Mouse (Mus musculus): ENCODE data around the gene Slc50a1. TPM values are rescaled to one million over a fixed set of nuclear protein-coding genes. Genes with fewer than 3 reads are reported as not detected.

The Slc50a1 gene
- polyA plus RNA-seq, 1 experiment = 83.0 TPM

DNA sequence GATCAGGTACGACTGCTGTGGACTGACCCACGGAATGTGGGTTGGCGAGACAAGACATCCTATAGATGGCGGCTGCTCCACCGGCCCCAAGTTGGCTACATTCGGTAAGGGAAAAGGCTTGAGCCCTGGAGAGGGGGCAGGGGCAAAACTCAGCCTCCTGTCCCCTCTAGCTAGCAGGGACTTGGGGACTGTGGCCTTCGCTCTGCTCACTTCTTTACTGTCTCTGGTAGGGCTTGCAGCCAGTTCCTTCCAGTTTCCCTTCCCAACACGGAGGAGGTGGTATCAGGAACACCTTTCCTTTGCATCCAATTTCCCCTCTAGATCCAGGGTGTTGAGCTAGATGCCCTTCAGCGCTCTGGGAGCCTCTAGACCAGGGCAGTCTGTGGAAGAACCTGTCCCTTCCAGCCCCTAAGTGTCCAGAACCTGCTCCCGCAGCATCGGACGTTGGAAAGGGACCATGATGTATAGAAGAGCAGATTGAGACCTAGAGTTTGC is 45.0 kb downstream of the Slc50a1 start:
- Histone ChIP-seq H3K27ac (ENCODE audit: control insufficient read depth, insufficient read depth, low read depth, low read length, poor library complexity) (no peak overlapping the region), H3K4me1 (ENCODE audit: control insufficient read depth, insufficient read depth, low read length) (no peaks in the 10 kb centered on the region), H3K4me3 (replicated peaks; ENCODE audit: control insufficient read depth, low read depth, low read length) (no peak overlapping the region)
- WGBS = 82% methylated on average over 12 of the region's 12 CpGs
- TF ChIP-seq POLR2A (IDR thresholded peaks at IDR 0.05; ENCODE audit: borderline replicate concordance, control insufficient read depth, low read depth, low read length) (no peak), CTCF (IDR thresholded peaks at IDR 0.05; ENCODE audit: control insufficient read depth, insufficient read depth, low read length) (no peak)

DNA sequence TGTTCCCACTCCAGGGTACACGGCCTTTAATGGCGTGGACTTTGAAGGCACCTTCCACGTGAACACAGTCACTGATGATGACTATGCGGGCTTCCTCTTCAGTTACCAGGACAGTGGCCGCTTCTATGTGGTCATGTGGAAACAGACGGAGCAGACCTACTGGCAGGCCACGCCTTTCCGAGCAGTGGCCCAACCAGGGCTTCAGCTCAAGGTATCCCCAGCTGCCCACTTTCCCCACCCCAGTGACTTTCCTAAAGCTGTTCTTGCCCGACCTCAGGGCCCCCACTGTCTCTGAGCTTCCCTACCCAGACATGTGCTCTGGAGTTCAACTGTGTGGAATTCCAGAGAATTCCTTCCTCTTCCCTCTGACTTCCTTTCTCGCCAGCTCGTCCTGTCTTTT is 45.6 kb downstream of the Slc50a1 start:
- H3K4me3 ChIP-seq (replicated peaks; ENCODE audit: control insufficient read depth, low read depth, low read length) = no peak overlapping the region
- TF ChIP-seq CTCF (IDR thresholded peaks at IDR 0.05; ENCODE audit: control insufficient read depth, insufficient read depth, low read length) = no peak
- no peak for TF ChIP-seq POLR2A (IDR thresholded peaks at IDR 0.05; ENCODE audit: borderline replicate concordance, control insufficient read depth, low read depth, low read length)
- H3K4me1 ChIP-seq (ENCODE audit: control insufficient read depth, insufficient read depth, low read length) = no peaks in the 10 kb centered on the region
- 75% methylated on average over 11 of the region's 11 CpGs for WGBS
- no peak overlapping the region for H3K27ac ChIP-seq (ENCODE audit: control insufficient read depth, insufficient read depth, low read depth, low read length, poor library complexity)

GRCm38 (mm10) chr3:89221167-89221566 is 49.2 kb downstream of the Slc50a1 start:
- Histone ChIP-seq H3K4me1 (ENCODE audit: control insufficient read depth, insufficient read depth, low read length) (no peaks in the 10 kb centered on the region), H3K4me3 (replicated peaks; ENCODE audit: control insufficient read depth, low read depth, low read length) (no peak overlapping the region), H3K27ac (ENCODE audit: control insufficient read depth, insufficient read depth, low read depth, low read length, poor library complexity) (no peak overlapping the region)
- TF ChIP-seq CTCF (IDR thresholded peaks at IDR 0.05; ENCODE audit: control insufficient read depth, insufficient read depth, low read length) = no peak
- no peak for TF ChIP-seq POLR2A (IDR thresholded peaks at IDR 0.05; ENCODE audit: borderline replicate concordance, control insufficient read depth, low read depth, low read length)
- WGBS = 86% methylated on average over 5 of the region's 5 CpGs

GRCm38 (mm10) chr3:89219546-89219945 is 50.8 kb downstream of the Slc50a1 start:
- TF ChIP-seq CTCF (IDR thresholded peaks at IDR 0.05; ENCODE audit: control insufficient read depth, insufficient read depth, low read length) (no peak), POLR2A (IDR thresholded peaks at IDR 0.05; ENCODE audit: borderline replicate concordance, control insufficient read depth, low read depth, low read length) (no peak)
- Histone ChIP-seq H3K4me1 (ENCODE audit: control insufficient read depth, insufficient read depth, low read length) (peaks cover 2% of the 10 kb centered on the region; the same call in 1 of the 2 replicates), H3K4me3 (replicated peaks; ENCODE audit: control insufficient read depth, low read depth, low read length) (no peak overlapping the region), H3K27ac (ENCODE audit: control insufficient read depth, insufficient read depth, low read depth, low read length, poor library complexity) (no peak overlapping the region)
- 50% methylated on average over 8 of the region's 8 CpGs for WGBS

DNA sequence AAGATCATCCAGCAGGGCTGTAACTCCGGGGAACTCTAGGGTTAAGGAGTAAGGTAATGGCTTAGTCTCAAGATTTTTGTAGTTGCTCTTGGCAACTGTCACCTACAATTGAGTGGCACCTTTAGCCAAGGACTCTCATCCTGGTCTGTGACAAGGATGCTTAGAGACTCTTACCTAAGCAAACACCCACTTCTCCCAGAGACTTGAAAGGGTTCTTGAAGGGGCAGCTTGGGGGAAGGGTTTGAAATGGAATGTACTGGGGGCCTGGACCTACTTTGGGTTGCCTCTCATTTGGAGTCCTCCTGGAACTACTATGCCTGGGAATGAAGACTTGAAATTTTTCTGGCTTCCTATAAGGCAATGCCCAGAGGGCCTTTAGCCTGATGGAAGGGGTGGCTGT is 52.1 kb downstream of the Slc50a1 start:
- Histone ChIP-seq H3K4me3 (replicated peaks; ENCODE audit: control insufficient read depth, low read depth, low read length) (no peak overlapping the region), H3K27ac (ENCODE audit: control insufficient read depth, insufficient read depth, low read depth, low read length, poor library complexity) (no peak overlapping the region), H3K4me1 (ENCODE audit: control insufficient read depth, insufficient read depth, low read length) (peaks cover 2% of the 10 kb centered on the region; the same call in 1 of the 2 replicates)
- no peak for TF ChIP-seq POLR2A (IDR thresholded peaks at IDR 0.05; ENCODE audit: borderline replicate concordance, control insufficient read depth, low read depth, low read length)
- TF ChIP-seq CTCF (IDR thresholded peaks at IDR 0.05; ENCODE audit: control insufficient read depth, insufficient read depth, low read length) = no peak
- 90% methylated on average over 1 of the region's 1 CpGs for WGBS

Other genes with a start within 250 kb of the Slc50a1 start
- 14.5 and 17.1 TPM in 2 replicates for gene Rusc1, start 177.3 kb downstream of the Slc50a1 start, polyA plus RNA-seq (2011; ENCODE audit: insufficient read depth, insufficient read length, low replicate concordance, missing spikeins)
- not detected in 2 replicates for gene Gm43738, start 169.5 kb downstream of the Slc50a1 start, polyA plus RNA-seq (2011; ENCODE audit: insufficient read depth, insufficient read length, low replicate concordance, missing spikeins)
- 21.7 and 30.3 TPM in 2 replicates for gene Fdps, start 168.6 kb downstream of the Slc50a1 start, polyA plus RNA-seq (2011; ENCODE audit: insufficient read depth, insufficient read length, low replicate concordance, missing spikeins)
- gene Pklr, start 134.4 kb downstream of the Slc50a1 start, polyA plus RNA-seq (2011; ENCODE audit: insufficient read depth, insufficient read length, low replicate concordance, missing spikeins) = 14.3 and 16.0 TPM in 2 replicates
- gene Hcn3, start 110.4 kb downstream of the Slc50a1 start, polyA plus RNA-seq (2011; ENCODE audit: insufficient read depth, insufficient read length, low replicate concordance, missing spikeins) = 1.6 TPM in 1 of 2 replicates, not detected in the other
- 43.3 and 90.9 TPM in 2 replicates for gene Clk2, start 105.8 kb downstream of the Slc50a1 start, polyA plus RNA-seq (2011; ENCODE audit: insufficient read depth, insufficient read length, low replicate concordance, missing spikeins)
- 25.7 and 54.2 TPM in 2 replicates for gene Scamp3, start 93.1 kb downstream of the Slc50a1 start, polyA plus RNA-seq (2011; ENCODE audit: insufficient read depth, insufficient read length, low replicate concordance, missing spikeins)
- gene Fam189b, start 87.4 kb downstream of the Slc50a1 start, polyA plus RNA-seq (2011; ENCODE audit: insufficient read depth, insufficient read length, low replicate concordance, missing spikeins) = 4.1 and 9.8 TPM in 2 replicates
- 27.7 and 71.7 TPM in 2 replicates for gene Gba, start 67.6 kb downstream of the Slc50a1 start, polyA plus RNA-seq (2011; ENCODE audit: insufficient read depth, insufficient read length, low replicate concordance, missing spikeins)
- gene Thbs3, start 55.4 kb downstream of the Slc50a1 start, polyA plus RNA-seq (2011; ENCODE audit: insufficient read depth, insufficient read length, low replicate concordance, missing spikeins) = 2.9 TPM in 1 of 2 replicates, not detected in the other
- gene Mtx1, start 43.5 kb downstream of the Slc50a1 start, polyA plus RNA-seq (2011; ENCODE audit: insufficient read depth, insufficient read length, low replicate concordance, missing spikeins) = 33.9 and 66.4 TPM in 2 replicates
- gene Muc1, start 41.5 kb downstream of the Slc50a1 start, polyA plus RNA-seq (2011; ENCODE audit: insufficient read depth, insufficient read length, low replicate concordance, missing spikeins) = 0.67 TPM in 1 of 2 replicates, not detected in the other
- 47.8 and 69.5 TPM in 2 replicates for gene Krtcap2, start 24.6 kb downstream of the Slc50a1 start, polyA plus RNA-seq (2011; ENCODE audit: insufficient read depth, insufficient read length, low replicate concordance, missing spikeins)
- gene Trim46, start 24.3 kb downstream of the Slc50a1 start, polyA plus RNA-seq (2011; ENCODE audit: insufficient read depth, insufficient read length, low replicate concordance, missing spikeins) = 0.59 and 1.6 TPM in 2 replicates
- gene Dpm3, start 11.2 kb downstream of the Slc50a1 start, polyA plus RNA-seq (2011; ENCODE audit: insufficient read depth, insufficient read length, low replicate concordance, missing spikeins) = 30.7 and 39.3 TPM in 2 replicates
- gene Efna1, start 10.6 kb upstream of the Slc50a1 start, polyA plus RNA-seq (2011; ENCODE audit: insufficient read depth, insufficient read length, low replicate concordance, missing spikeins) = 0.99 and 2.0 TPM in 2 replicates
- 2.7 TPM in 1 of 2 replicates, not detected in the other for gene Efna3, start 52.4 kb upstream of the Slc50a1 start, polyA plus RNA-seq (2011; ENCODE audit: insufficient read depth, insufficient read length, low replicate concordance, missing spikeins)
- not detected in 2 replicates for gene Efna4, start 67.5 kb upstream of the Slc50a1 start, polyA plus RNA-seq (2011; ENCODE audit: insufficient read depth, insufficient read length, low replicate concordance, missing spikeins)
- gene Adam15, start 79.4 kb upstream of the Slc50a1 start, polyA plus RNA-seq (2011; ENCODE audit: insufficient read depth, insufficient read length, low replicate concordance, missing spikeins) = 112 and 187 TPM in 2 replicates
- 0.56 TPM in 1 of 2 replicates, not detected in the other for gene Dcst2, start 91.4 kb upstream of the Slc50a1 start, polyA plus RNA-seq (2011; ENCODE audit: insufficient read depth, insufficient read length, low replicate concordance, missing spikeins)
- 1.3 TPM in 1 of 2 replicates, not detected in the other for gene Dcst1, start 94.7 kb upstream of the Slc50a1 start, polyA plus RNA-seq (2011; ENCODE audit: insufficient read depth, insufficient read length, low replicate concordance, missing spikeins)
- 20.8 and 40.2 TPM in 2 replicates for gene Zbtb7b, start 124.2 kb upstream of the Slc50a1 start, polyA plus RNA-seq (2011; ENCODE audit: insufficient read depth, insufficient read length, low replicate concordance, missing spikeins)
- gene Lenep, start 132.2 kb upstream of the Slc50a1 start, polyA plus RNA-seq (2011; ENCODE audit: insufficient read depth, insufficient read length, low replicate concordance, missing spikeins) = 0.92 TPM in 1 of 2 replicates, not detected in the other
- 9.7 and 17.6 TPM in 2 replicates for gene Flad1, start 141.3 kb upstream of the Slc50a1 start, polyA plus RNA-seq (2011; ENCODE audit: insufficient read depth, insufficient read length, low replicate concordance, missing spikeins)
- gene Cks1b, start 147.8 kb upstream of the Slc50a1 start, polyA plus RNA-seq (2011; ENCODE audit: insufficient read depth, insufficient read length, low replicate concordance, missing spikeins) = 126 and 145 TPM in 2 replicates
- 41.6 and 65.2 TPM in 2 replicates for gene Shc1, start 147.9 kb upstream of the Slc50a1 start, polyA plus RNA-seq (2011; ENCODE audit: insufficient read depth, insufficient read length, low replicate concordance, missing spikeins)
- gene Pygo2, start 159.6 kb upstream of the Slc50a1 start, polyA plus RNA-seq (2011; ENCODE audit: insufficient read depth, insufficient read length, low replicate concordance, missing spikeins) = 29.7 and 45.4 TPM in 2 replicates
- gene Pbxip1, start 166.1 kb upstream of the Slc50a1 start, polyA plus RNA-seq (2011; ENCODE audit: insufficient read depth, insufficient read length, low replicate concordance, missing spikeins) = 23.6 and 60.5 TPM in 2 replicates
- 25.4 and 33.4 TPM in 2 replicates for gene Pmvk, start 184.0 kb upstream of the Slc50a1 start, polyA plus RNA-seq (2011; ENCODE audit: insufficient read depth, insufficient read length, low replicate concordance, missing spikeins)
- not detected in 2 replicates for gene Kcnn3, start 249.6 kb upstream of the Slc50a1 start, polyA plus RNA-seq (2011; ENCODE audit: insufficient read depth, insufficient read length, low replicate concordance, missing spikeins)